In the genomic region with DNA sequence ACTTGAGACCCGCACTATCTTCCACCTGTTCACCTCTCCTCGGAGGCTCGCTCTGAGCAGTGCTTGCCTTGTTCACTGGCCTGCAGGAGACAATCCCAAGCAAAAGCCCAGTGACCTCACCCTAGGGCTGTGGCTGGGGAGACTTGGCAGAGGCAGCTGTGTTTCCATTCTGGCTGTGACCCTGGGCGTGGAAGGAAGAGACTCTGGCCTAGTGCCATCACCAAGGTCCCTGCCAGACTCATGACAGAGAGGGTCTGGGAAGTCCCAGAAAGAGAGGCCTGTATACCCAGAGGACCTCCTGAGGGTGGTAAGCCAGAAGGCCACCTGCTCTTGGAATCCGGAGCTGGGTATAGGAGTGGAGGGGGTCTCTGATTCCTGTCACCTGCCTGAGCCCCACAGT, we compare ENCODE assay signal across 8 mouse cellular contexts.
DNase-seq lines count a peak whose midpoint lies in the region; ATAC-seq lines count a peak whose summit lies in the region.

No protein-coding gene starts in this region.

- intact Hi-C loops in left cerebral cortex, postnatal 36 days (cut with DNase I): no loop called here

- H3K4me3 ChIP-seq in intestine, embryonic 15.5 days (replicated peaks): no peak overlapping the region
- no peak overlapping the region for H3K4me3 ChIP-seq in intestine, embryonic 16.5 days (ENCODE audit: low read length)
- H3K4me3 ChIP-seq in neural tube, embryonic 15.5 days (replicated peaks): no peak overlapping the region

- ATAC-seq in intestine, embryonic 15.5 days: 0 out of 2 replicates have a peak, but pooled peaks have one; percentile 7
- no peak for ATAC-seq in intestine, embryonic 16.5 days
- 0 out of 2 replicates have a peak, but pooled peaks have one; percentile 15 for ATAC-seq in neural tube, embryonic 15.5 days (ENCODE audit: low FRiP score)

- peaks cover 28% of the 10 kb centered on the region for H3K4me1 ChIP-seq in intestine, embryonic 15.5 days (replicated peaks)
- H3K4me1 ChIP-seq in intestine, embryonic 16.5 days (ENCODE audit: control insufficient read depth, insufficient read depth, low read length): peaks cover 31% of the 10 kb centered on the region
- peaks cover 33% of the 10 kb centered on the region for H3K4me1 ChIP-seq in neural tube, embryonic 15.5 days

- WGBS in intestine, embryonic 15.5 days: 67% methylated on average over 5 of the region's 5 CpGs
- 66% methylated on average over 4 of the region's 5 CpGs for WGBS in intestine, embryonic 16.5 days
- 63% methylated on average over 5 of the region's 5 CpGs for WGBS in neural tube, embryonic 15.5 days

- no peak overlapping the region for H3K27ac ChIP-seq in intestine, embryonic 15.5 days
- no peak overlapping the region for H3K27ac ChIP-seq in intestine, embryonic 16.5 days (ENCODE audit: low read length)
- H3K27ac ChIP-seq in neural tube, embryonic 15.5 days (replicated peaks): 0 out of 2 replicates have a peak overlapping the region, but pooled peaks have one; percentile 66

- no peak overlapping the region for H3K4me2 ChIP-seq in intestine, embryonic 15.5 days (replicated peaks)
- no peak overlapping the region for H3K4me2 ChIP-seq in intestine, embryonic 16.5 days (ENCODE audit: low read depth, low read length)
- H3K4me2 ChIP-seq in neural tube, embryonic 15.5 days: no peak overlapping the region

- H3K9ac ChIP-seq in intestine, embryonic 15.5 days: no peak overlapping the region
- H3K9ac ChIP-seq in intestine, embryonic 16.5 days (ENCODE audit: low read depth, low read length): no peak overlapping the region
- H3K9ac ChIP-seq in neural tube, embryonic 15.5 days (replicated peaks): no peak overlapping the region

- no peaks in the 10 kb centered on the region for H3K27me3 ChIP-seq in intestine, embryonic 15.5 days (replicated peaks)
- H3K27me3 ChIP-seq in intestine, embryonic 16.5 days (replicated peaks; ENCODE audit: control insufficient read depth, insufficient read depth, low read length): no peaks in the 10 kb centered on the region
- no peaks in the 10 kb centered on the region for H3K27me3 ChIP-seq in neural tube, embryonic 15.5 days (replicated peaks)

- DNase-seq in NIH3T3 (ENCODE audit: low read depth): peak; percentile 74
- DNase-seq in heart, adult 8-10 months (ENCODE audit: low spot score): peak; percentile 95
- peak; percentile 88 to 92 for DNase-seq in kidney, postnatal 25 days
- DNase-seq in embryo, embryonic 9.5 days (ENCODE audit: extremely low spot score): no peak
- DNase-seq in left cerebral cortex, postnatal 36 days (ENCODE audit: low spot score in 2 of 2): no peak

- H3K9me3 ChIP-seq in intestine, embryonic 15.5 days: no peaks in the 10 kb centered on the region
- H3K9me3 ChIP-seq in intestine, embryonic 16.5 days (ENCODE audit: control insufficient read depth, low read length): no peaks in the 10 kb centered on the region
- H3K9me3 ChIP-seq in neural tube, embryonic 15.5 days (replicated peaks): no peaks in the 10 kb centered on the region

- no peaks in the 10 kb centered on the region for H3K36me3 ChIP-seq in intestine, embryonic 15.5 days
- no peaks in the 10 kb centered on the region for H3K36me3 ChIP-seq in intestine, embryonic 16.5 days (ENCODE audit: control insufficient read depth, insufficient read depth, low read length)
- no peaks in the 10 kb centered on the region for H3K36me3 ChIP-seq in neural tube, embryonic 15.5 days

Comparison
In these comparisons a context has a peak if more than half of its experiments do, and no peak if none do; other contexts are left out.
1. DNase-seq: peak in NIH3T3 (single experiment), heart, adult 8-10 months (single experiment) and kidney, postnatal 25 days (2 of 2); none in embryo, embryonic 9.5 days (single experiment) and left cerebral cortex, postnatal 36 days (0 of 2).